In the genomic region with DNA sequence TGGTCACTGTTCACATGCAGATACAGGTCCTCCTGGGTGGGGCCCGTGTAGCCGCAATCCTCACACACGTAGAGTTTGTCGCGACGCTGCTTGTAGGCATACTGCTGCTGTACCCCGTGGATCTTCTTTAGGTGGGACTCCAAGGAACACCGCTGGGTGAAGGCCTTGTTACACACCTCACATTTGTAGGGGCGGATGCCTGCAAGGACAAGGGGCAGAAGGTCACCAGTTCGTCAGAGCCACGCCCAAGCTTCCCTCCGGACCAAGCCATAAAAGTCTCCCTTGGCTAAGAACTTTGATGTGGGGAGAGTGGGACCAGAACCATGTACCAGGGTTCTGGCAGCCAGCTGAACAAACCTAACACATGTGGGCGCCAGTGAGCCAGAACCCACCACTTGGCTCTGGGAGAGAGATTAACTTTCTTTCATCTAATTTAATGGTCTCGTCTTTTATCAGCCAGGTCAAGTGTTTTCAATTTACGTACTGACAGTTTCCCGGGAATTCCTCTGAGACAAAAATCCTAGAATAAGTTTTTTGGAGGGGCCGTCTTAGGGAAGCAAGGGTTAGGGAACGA, we compare ENCODE assay signal across 22 mouse cellular contexts. TPM values are rescaled to one million over a fixed set of nuclear protein-coding genes. Genes with fewer than 3 reads are reported as not detected.
DNase-seq lines count a peak whose midpoint lies in the region; TF ChIP-seq lines count a peak whose summit lies in the region.
"Had no signal": no experiment of that assay in that cellular context is flagged by ENCODE, and none has a peak within 500 bp of the region (broad histone marks: within the 10 kb centered on the region; RNA-seq: fewer than 3 reads in every experiment).

No protein-coding gene starts in this region.

- no peak for TF ChIP-seq EP300 in heart, adult 2 months (IDR thresholded peaks at IDR 0.05; ENCODE audit: insufficient read depth, low read depth, low read length)
- no peak for TF ChIP-seq EP300 in CH12.LX (IDR thresholded peaks at IDR 0.05; ENCODE audit: low read length)

- TF ChIP-seq RAD21 in CH12.LX (IDR thresholded peaks at IDR 0.05; ENCODE audit: low read depth, low read length), result peak; percentile 24

- in situ Hi-C loops in CH12.LX (cut with MboI; ENCODE audit: low pct_ligation_motif_present, low pct_unique_long_range_greater_than_20kb, low sequenced_read_pairs), result no loop called here
- in situ Hi-C loops in ES-E14 (cut with MboI; ENCODE audit: low sequenced_read_pairs in 2 of 2, unreplicated experiment in 2 of 2), result no loop called here

- H3K9ac ChIP-seq in heart, adult 2 months (ENCODE audit: low read depth, low read length), result no peak overlapping the region
- H3K9ac ChIP-seq in CH12.LX (ENCODE audit: insufficient read depth, low read depth) (no peak overlapping the region), ES-E14 (ENCODE audit: insufficient read depth, low read depth, low read length, poor library complexity, severe bottlenecking) (peak overlapping the region; percentile 34; the same call in 1 of the 2 replicates)
- H3K9ac ChIP-seq: forebrain, embryonic 12.5 days; heart, embryonic 15.5 days; hindbrain, embryonic 13.5 days; liver, embryonic 13.5 days; midbrain, embryonic 13.5 days had no signal

- no peak overlapping the region for H3K27ac ChIP-seq in heart, adult 2 months
- no peak overlapping the region for H3K27ac ChIP-seq in left cerebral cortex, adult 2 months
- H3K27ac ChIP-seq in CH12.LX (ENCODE audit: insufficient read depth, low read depth) (no peak overlapping the region), ES-E14 (ENCODE audit: insufficient read depth, low read depth, low read length, poor library complexity, severe bottlenecking) (no peak overlapping the region)
- H3K27ac ChIP-seq: forebrain, embryonic 12.5 days; heart, embryonic 15.5 days; hindbrain, embryonic 13.5 days; liver, embryonic 13.5 days; macrophage; midbrain, embryonic 13.5 days had no signal

- DNase-seq in heart, adult 2 months, result no peak
- no peak for DNase-seq in heart, postnatal 25 days (ENCODE audit: low spot score)
- DNase-seq in left cerebral cortex, adult 2 months (ENCODE audit: extremely low spot score in 1 of 2, low spot score in 2 of 2), result no peak
- DNase-seq in left cerebral cortex, postnatal 14 days (ENCODE audit: low spot score in 2 of 2), result no peak
- DNase-seq in CH12.LX (ENCODE audit: extremely low read depth) (no peak), ES-E14 (ENCODE audit: low read depth, low spot score) (no peak)
- no peak for DNase-seq in right cerebral cortex, postnatal 36 days (ENCODE audit: low spot score in 2 of 2)
- no peak for DNase-seq in neural tube, embryonic 10.5 days (ENCODE audit: extremely low spot score, low spot score)
- DNase-seq: adrenal gland, adult 8-10 months; cerebellum, adult 9-11 months; embryo, embryonic 11 days; kidney, adult 18-20 months; liver, embryonic 13.5 days; right cerebral cortex, postnatal 14 days; thymus, adult 2 months had no signal

- WGBS in heart, adult 2 months, result 70% methylated on average over 18 of the region's 18 CpGs

- no peak overlapping the region for H3K4me3 ChIP-seq in heart, adult 2 months
- no peak overlapping the region for H3K4me3 ChIP-seq in left cerebral cortex, adult 2 months
- H3K4me3 ChIP-seq in CH12.LX (replicated peaks in 1 of 3; ENCODE audit: low read depth in 2 of 3, low read length in 2 of 3, poor library complexity in 1 of 3), result no peak overlapping the region
- H3K4me3 ChIP-seq in ES-E14 (ENCODE audit: insufficient read depth in 1 of 2, low read depth in 1 of 2, low read length in 2 of 2, poor library complexity in 1 of 2, severe bottlenecking in 1 of 2), result peak overlapping the region; percentile 40 to 47; a peak in 3 of 4 replicates
- H3K4me3 ChIP-seq: forebrain, embryonic 12.5 days; heart, embryonic 15.5 days; hindbrain, embryonic 13.5 days; liver, embryonic 13.5 days; midbrain, embryonic 13.5 days had no signal

- H3K27me3 ChIP-seq in heart, adult 2 months (ENCODE audit: control insufficient read depth, insufficient read depth, low read length), result no peaks in the 10 kb centered on the region
- H3K27me3 ChIP-seq in CH12.LX (replicated peaks), result no peaks in the 10 kb centered on the region
- H3K27me3 ChIP-seq: forebrain, embryonic 12.5 days; heart, embryonic 15.5 days; hindbrain, embryonic 13.5 days; liver, embryonic 13.5 days; midbrain, embryonic 13.5 days had no signal

- H3K9me3 ChIP-seq in CH12.LX (replicated peaks; ENCODE audit: low read length) (no peaks in the 10 kb centered on the region), ES-E14 (ENCODE audit: control insufficient read depth, insufficient read depth, low read depth, low read length) (no peaks in the 10 kb centered on the region)
- H3K9me3 ChIP-seq: forebrain, embryonic 12.5 days; heart, embryonic 15.5 days; hindbrain, embryonic 13.5 days; liver, embryonic 13.5 days; midbrain, embryonic 13.5 days had no signal

- no peak overlapping the region for H3K4me2 ChIP-seq in CH12.LX (ENCODE audit: insufficient read depth, low read depth, poor library complexity, severe bottlenecking)
- H3K4me2 ChIP-seq: forebrain, embryonic 12.5 days; heart, embryonic 15.5 days; hindbrain, embryonic 13.5 days; liver, embryonic 13.5 days; midbrain, embryonic 13.5 days had no signal

- dilution Hi-C loops in CH12.LX (cut with MboI; ENCODE audit: extremely low pct_ligation_motif_present, extremely low pct_unique_long_range_greater_than_20kb, low sequenced_read_pairs), result no loop called here

- no peaks in the 10 kb centered on the region for H3K79me2 ChIP-seq in heart, adult 2 months (replicated peaks; ENCODE audit: control insufficient read depth, insufficient read depth, low read length)
- no peaks in the 10 kb centered on the region for H3K79me2 ChIP-seq in CH12.LX (replicated peaks; ENCODE audit: control insufficient read depth, extremely low read depth, insufficient read depth, poor library complexity, severe bottlenecking)

- no peaks in the 10 kb centered on the region for H3K36me3 ChIP-seq in heart, adult 2 months (ENCODE audit: control insufficient read depth, insufficient read depth, low read length)
- H3K36me3 ChIP-seq in CH12.LX (replicated peaks in 1 of 2; ENCODE audit: control insufficient read depth in 1 of 2, insufficient read depth in 1 of 2, low read length in 1 of 2), result no peaks in the 10 kb centered on the region
- H3K36me3 ChIP-seq in ES-E14 (ENCODE audit: control insufficient read depth, insufficient read depth, low read length, poor library complexity, severe bottlenecking), result no peaks in the 10 kb centered on the region
- H3K36me3 ChIP-seq: forebrain, embryonic 12.5 days; heart, embryonic 15.5 days; hindbrain, embryonic 13.5 days; liver, embryonic 13.5 days; midbrain, embryonic 13.5 days had no signal

- no peak for TF ChIP-seq POLR2A in heart, adult 2 months (IDR thresholded peaks at IDR 0.05; ENCODE audit: insufficient read depth, low read depth, low read length)
- no peak for TF ChIP-seq POLR2A in CH12.LX (IDR thresholded peaks at IDR 0.05; ENCODE audit: low read depth, low read length)

- peak; percentile 57 for TF ChIP-seq CTCF in heart, adult 2 months (IDR thresholded peaks at IDR 0.05)
- TF ChIP-seq CTCF in left cerebral cortex, adult 2 months (IDR thresholded peaks at IDR 0.05), result peak; percentile 44
- TF ChIP-seq CTCF in CH12.LX (conservative IDR thresholded peaks at IDR 0.05 in 1 of 2, IDR thresholded peaks at IDR 0.05 in 1 of 2; ENCODE audit: low read depth in 2 of 2, low read length in 2 of 2), result peak in 1 of 2 experiments; percentile 57; a peak in 2 of 4 replicates

- intact Hi-C loops in heart, adult 2 months (cut with DNase I), result loop anchor here (5.0 kb wide), 1 partner anchor 146 kb away; no protein-coding TSS in a partner anchor
- intact Hi-C loops in heart, postnatal 25 days (cut with DNase I), result loop anchor here (2.0 kb wide), 1 partner anchor 147 kb away; no protein-coding TSS in a partner anchor
- intact Hi-C loops in left cerebral cortex, adult 2 months (cut with DNase I), result no loop called here
- intact Hi-C loops in left cerebral cortex, postnatal 14 days (cut with DNase I), result no loop called here

- H3K4me1 ChIP-seq in heart, adult 2 months (ENCODE audit: control insufficient read depth, insufficient read depth, low read length), result no peaks in the 10 kb centered on the region
- H3K4me1 ChIP-seq in CH12.LX (ENCODE audit: control insufficient read depth in 1 of 2, insufficient read depth in 2 of 2) (peaks cover 3 to 18% of the 10 kb centered on the region in 2 experiments; a peak in 3 of 4 replicates), ES-E14 (ENCODE audit: control insufficient read depth in 2 of 2, insufficient read depth in 2 of 2, low read length in 2 of 2, poor library complexity in 1 of 2) (peaks cover 0 to 12% of the 10 kb centered on the region in 2 experiments; a peak in 2 of 4 replicates)
- H3K4me1 ChIP-seq: heart, embryonic 15.5 days; hindbrain, embryonic 13.5 days had no signal

TF ChIP-seq in CH12.LX, 34 proteins besides CTCF, POLR2A, EP300 and RAD21 (continues in another document):
- peak; percentile 46 for TF ChIP-seq SMC3 (IDR thresholded peaks at IDR 0.05; ENCODE audit: low read depth, low read length)

TF ChIP-seq in ES-E14, 5 proteins besides CTCF, POLR2A, EP300 and RAD21 (continues in another document):
- no peak for TF ChIP-seq ZC3H11A (IDR thresholded peaks at IDR 0.05; ENCODE audit: borderline replicate concordance, low read depth, low read length)

RNA-seq across cellular contexts. Expression of gene Ovol2, which starts 26.1 kb away (rescaled TPM):
- not detected for total RNA-seq in heart, adult 2 months (2021)
- 0.14 TPM in 1 of 2 replicates, not detected in the other for polyA plus RNA-seq in heart, adult 2 months (2012; rRNA removed)
- total RNA-seq in heart, postnatal 25 days (2021), result not detected
- 10 to 100 TPM; 10.5 to 11.6 TPM for total RNA-seq in left cerebral cortex, adult 2 months (2021)
- 1 to 10 TPM; 5.3 to 6.7 TPM for total RNA-seq in left cerebral cortex, postnatal 14 days (2021)
- total RNA-seq in CH12.LX (2012; rRNA removed) (not detected in 2 replicates), CH12.LX (2014; rRNA removed) (not detected in 2 replicates), ES-E14 (2012; rRNA removed) (1.8 and 2.1 TPM in 2 replicates)
- not detected in 2 replicates for polyA plus RNA-seq in CH12.LX (2012; ENCODE audit: insufficient read length, low read depth)
- total RNA-seq: adrenal gland, adult 8-10 months; granulocyte monocyte progenitor cell, adult 5-6 weeks had no signal
- polyA plus RNA-seq: C2C12; hindbrain, embryonic 13.5 days; liver, embryonic 13.5 days; macrophage; midbrain, embryonic 13.5 days had no signal

RNA-seq across cellular contexts. Expression of gene Snx5, which starts 35.1 kb away (rescaled TPM):
- 10 to 100 TPM; 51.5 to 55.3 TPM for total RNA-seq in heart, adult 2 months (2021)
- 22.2 and 39.7 TPM in 2 replicates for polyA plus RNA-seq in heart, adult 2 months (2012; rRNA removed)
- 10 to 100 TPM; 47.7 to 48.8 TPM for total RNA-seq in heart, postnatal 25 days (2021)
- 10 to 100 TPM; 77.4 to 87.4 TPM for total RNA-seq in left cerebral cortex, adult 2 months (2021)
- total RNA-seq in left cerebral cortex, postnatal 14 days (2021), result 10 to 100 TPM; 64.4 to 67.4 TPM
- total RNA-seq in CH12.LX (2012; rRNA removed) (380 and 456 TPM in 2 replicates), CH12.LX (2014; rRNA removed) (1,220 and 1,259 TPM in 2 replicates), ES-E14 (2012; rRNA removed) (184 and 236 TPM in 2 replicates)
- 652 and 666 TPM in 2 replicates for polyA plus RNA-seq in CH12.LX (2012; ENCODE audit: insufficient read length, low read depth)

RNA-seq across cellular contexts. Expression of gene Mgme1, which starts 35.3 kb away (rescaled TPM):
- total RNA-seq in heart, adult 2 months (2021), result 10 to 100 TPM; 16.4 to 17.5 TPM
- 7.3 and 11.9 TPM in 2 replicates for polyA plus RNA-seq in heart, adult 2 months (2012; rRNA removed)
- 10 to 100 TPM; 12.3 to 12.4 TPM for total RNA-seq in heart, postnatal 25 days (2021)
- total RNA-seq in left cerebral cortex, adult 2 months (2021), result 1 to 10 TPM; 5.4 to 5.7 TPM
- total RNA-seq in left cerebral cortex, postnatal 14 days (2021), result 1 to 10 TPM; 3.2 to 3.4 TPM
- total RNA-seq in CH12.LX (2012; rRNA removed), result 10.6 and 13.0 TPM in 2 replicates
- 20.7 and 21.9 TPM in 2 replicates for total RNA-seq in CH12.LX (2014; rRNA removed)
- polyA plus RNA-seq in CH12.LX (2012; ENCODE audit: insufficient read length, low read depth), result 19.7 and 20.2 TPM in 2 replicates
- total RNA-seq in ES-E14 (2012; rRNA removed), result 19.5 and 22.4 TPM in 2 replicates

Comparison
In these comparisons a context has a peak if more than half of its experiments do, and no peak if none do; other contexts are left out.
1. H3K4me3 ChIP-seq: peak in ES-E14 (2 of 2); none in heart, adult 2 months (single experiment), left cerebral cortex, adult 2 months (single experiment) and CH12.LX (0 of 3).
2. intact Hi-C loops: an anchor here in heart, adult 2 months (5.0 kb wide) and heart, postnatal 25 days (2.0 kb wide); none called in left cerebral cortex, adult 2 months and left cerebral cortex, postnatal 14 days.